Mouse (Mus musculus) inflammation-experienced regulatory T-cells (primary cell): ENCODE data around the gene Rrh. TPM values are rescaled to one million over a fixed set of nuclear protein-coding genes. Genes with fewer than 3 reads are reported as not detected.

Experiments
- polyA plus RNA-seq, 2 experiments: library from polyadenylated mRNA; unstranded; fragments of 100-300 nt; shearing (Covaris generic); gene quantifications; one replicate each; pipeline ENCODE4 v1.2.1; 2017

Gene Rrh
- polyA plus RNA-seq, result under 1 TPM in 1 of 2 experiments, not detected in 1; 0.10 TPM

DNA sequence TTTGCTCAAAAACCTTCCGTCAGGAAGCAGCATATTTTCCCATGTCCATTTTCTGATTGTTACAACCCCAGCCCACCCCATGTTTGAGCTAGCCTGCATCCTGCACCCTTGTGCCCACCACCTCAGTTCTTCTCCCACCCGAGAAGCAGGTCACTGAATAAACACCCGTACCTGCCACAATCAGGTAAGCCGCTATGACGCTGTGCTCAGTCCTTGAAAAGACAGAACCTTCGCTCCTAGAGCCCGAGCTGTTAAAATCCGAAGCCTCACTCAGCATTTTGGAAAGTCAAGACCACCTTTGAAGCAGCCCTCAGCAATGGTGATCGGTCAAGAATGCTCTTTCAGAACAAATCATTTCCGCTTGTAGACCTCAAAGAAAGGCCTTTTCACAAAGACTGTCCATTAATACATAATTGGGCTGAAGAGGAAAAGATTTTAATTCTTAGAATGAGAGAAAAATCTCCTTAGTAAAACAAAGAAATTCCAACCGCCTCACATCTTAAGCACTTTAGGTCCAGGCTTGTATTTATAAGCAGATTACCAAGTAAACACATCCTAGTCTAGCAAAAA lies at the start of gene Rrh:
Gene Rrh, minus strand, starts transcription at position 382 of the 570 bp plus-strand sequence.

GRCm38 (mm10) chr3:129835388-129835934 lies 13.1 kb upstream of the Rrh start, which contains the start of gene Cfi:
TSS of gene Cfi (plus strand) at chr3:129835884.

GRCm38 (mm10) chr3:129831035-129831568 lies 8.7 kb upstream of the Rrh start, which contains the start of gene Gar1:
TSS of gene Gar1 (minus strand) at chr3:129831396.

DNA sequence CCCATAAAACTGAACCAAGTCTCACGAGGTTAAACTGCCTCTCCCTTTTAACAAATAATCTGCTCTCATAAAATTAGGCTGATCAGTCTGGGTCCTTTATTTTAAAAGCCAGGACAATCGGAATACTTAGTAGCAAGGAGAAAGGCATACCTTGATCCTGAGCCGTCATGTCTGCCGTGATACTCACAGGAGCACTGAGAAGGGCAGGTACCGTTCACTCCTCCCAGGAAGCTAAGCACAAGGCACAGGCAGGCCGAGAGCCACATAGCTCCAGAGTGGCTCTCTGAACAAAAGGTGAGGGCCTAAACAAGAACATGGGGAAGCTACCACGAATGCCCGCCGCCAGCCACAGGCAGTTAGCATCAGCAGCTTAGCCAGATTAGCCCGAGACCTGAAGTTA lies 18.6 kb downstream of the Rrh start, which contains the start of gene Lrit3:
Gene Lrit3, minus strand, starts transcription at position 266 of the 400 bp plus-strand sequence.

DNA sequence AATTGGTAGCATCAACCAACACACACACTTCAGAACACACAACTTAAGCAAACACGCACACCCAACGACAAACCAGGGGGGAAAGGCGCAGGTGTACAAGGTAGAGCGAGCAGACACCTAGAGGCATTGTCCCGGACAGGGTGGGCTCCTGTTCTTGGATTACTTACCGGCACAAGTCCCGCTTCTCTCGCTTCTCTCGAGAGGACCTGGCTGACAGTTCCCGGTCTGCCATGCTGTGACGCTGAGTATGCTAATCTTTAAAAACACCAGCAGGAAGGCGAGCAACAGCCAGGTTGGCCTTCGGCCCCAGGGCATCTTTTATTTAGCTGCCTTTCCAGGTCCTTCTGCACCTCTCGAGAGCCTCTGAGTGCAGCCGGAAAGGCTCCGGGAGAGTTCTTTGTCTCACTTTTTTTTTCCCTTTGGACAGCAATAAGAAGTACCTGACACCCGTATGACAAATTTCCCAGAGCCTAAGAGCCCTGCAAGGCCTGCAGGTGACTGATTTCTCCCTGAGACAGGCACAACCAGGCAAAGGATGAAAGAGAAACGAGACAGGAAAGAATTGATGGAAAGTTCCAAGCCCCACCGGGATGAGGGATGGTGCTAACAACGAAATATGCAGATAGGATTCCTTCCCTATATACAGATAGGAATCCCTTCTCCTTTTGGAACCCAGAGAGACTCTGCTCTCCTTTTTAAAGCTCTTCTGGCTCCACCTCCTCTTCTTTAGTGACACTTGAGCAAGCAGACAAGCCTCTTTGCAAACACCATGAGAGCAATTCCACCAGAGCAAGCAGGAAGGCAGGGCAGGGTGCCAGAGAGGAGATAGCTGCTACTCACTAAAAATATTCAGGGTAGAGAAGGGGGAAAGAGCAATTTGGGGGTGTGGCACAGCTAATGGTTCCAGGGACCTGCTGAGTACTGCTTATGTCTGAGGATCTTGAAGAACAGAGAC lies 67.5 kb downstream of the Rrh start, which contains the start of gene Egf:
Gene Egf, minus strand, starts transcription at position 667 of the 955 bp plus-strand sequence.

Other genes with a start within 250 kb of the Rrh start
- gene Egf, start 67.3 kb downstream of the Rrh start, polyA plus RNA-seq, result 1 to 10 TPM; 2.2 to 7.5 TPM
- gene Lrit3, start 18.6 kb downstream of the Rrh start, polyA plus RNA-seq, result not detected
- 100 to 1,000 TPM; 104 to 118 TPM for gene Gar1, start 8.8 kb upstream of the Rrh start, polyA plus RNA-seq
- 1 to 10 TPM in 1 of 2 experiments, not detected in 1; 1.0 TPM for gene Cfi, start 13.3 kb upstream of the Rrh start, polyA plus RNA-seq
- gene Pla2g12a, start 56.0 kb upstream of the Rrh start, polyA plus RNA-seq, result 10 to 100 TPM; 15.8 to 20.6 TPM
- 10 to 100 TPM; 59.1 to 62.6 TPM for gene Casp6, start 78.8 kb upstream of the Rrh start, polyA plus RNA-seq
- 10 to 100 TPM; 27.9 to 38.0 TPM for gene Mcub, start 147.6 kb upstream of the Rrh start, polyA plus RNA-seq
- gene Sec24b, start 239.0 kb upstream of the Rrh start, polyA plus RNA-seq, result 10 to 100 TPM; 50.3 to 70.3 TPM